Mouse (Mus musculus): ENCODE measurements around the gene Yars. TPM values are rescaled to one million over a fixed set of nuclear protein-coding genes. Genes with fewer than 3 reads are reported as not detected.
A peak's percentile ranks its signal among the peaks of the same experiment; 100 is the strongest.

Gene Yars
- polyA plus RNA-seq, 1 experiment from 2014 or later: 108 TPM

GRCm38 (mm10) chr4:129235147-129235546 is 45.6 kb downstream of the Yars start:
- Histone ChIP-seq H3K4me2 (replicated peaks) (no peak overlapping the region), H3K36me3 (no peaks in the 10 kb centered on the region), H3K27ac (replicated peaks) (no peak overlapping the region), H3K4me1 (peaks cover 34% of the 10 kb centered on the region), H3K27me3 (peaks cover 3% of the 10 kb centered on the region; the same call in 1 of the 2 replicates), H3K9me3 (no peaks in the 10 kb centered on the region), H3K4me3 (no peak overlapping the region), H3K9ac (replicated peaks) (no peak overlapping the region)
- WGBS: 68% methylated on average over 3 of the region's 3 CpGs
- ATAC-seq (ENCODE audit: low FRiP score, low read depth): no peak

- Histone ChIP-seq H3K4me2 (replicated peaks) (no peak overlapping the region), H3K4me1 (peaks cover 34% of the 10 kb centered on the region), H3K36me3 (no peaks in the 10 kb centered on the region), H3K27me3 (peaks cover 3% of the 10 kb centered on the region; the same call in 1 of the 2 replicates), H3K4me3 (no peak overlapping the region), H3K9ac (replicated peaks) (no peak overlapping the region), H3K9me3 (no peaks in the 10 kb centered on the region), H3K27ac (replicated peaks) (no peak overlapping the region)
- ATAC-seq (ENCODE audit: low FRiP score, low read depth): no peak
- WGBS: 77% methylated on average over 8 of the region's 8 CpGs
These were observed 46.8 kb downstream of the Yars start for GRCm38 (mm10) chr4:129236236-129236813.

- no peaks in the 10 kb centered on the region for H3K36me3 ChIP-seq
- peaks cover 44% of the 10 kb centered on the region for H3K4me1 ChIP-seq
- no peak for ATAC-seq (ENCODE audit: low FRiP score, low read depth)
- H3K4me3 ChIP-seq: peak overlapping the region; percentile 78
- no peaks in the 10 kb centered on the region for H3K9me3 ChIP-seq
- H3K27me3 ChIP-seq: peaks cover 3% of the 10 kb centered on the region; the same call in 1 of the 2 replicates
- peak overlapping the region; percentile 89 for H3K4me2 ChIP-seq (replicated peaks)
- 4% methylated on average over 21 of the region's 21 CpGs for WGBS
- H3K27ac ChIP-seq (replicated peaks): no peak overlapping the region
- peak overlapping the region; percentile 75 for H3K9ac ChIP-seq (replicated peaks)
These were observed 48.4 kb downstream of the Yars start for GRCm38 (mm10) chr4:129237843-129238441.

- ATAC-seq (ENCODE audit: low FRiP score, low read depth): peak; percentile 66
- Histone ChIP-seq H3K9ac (replicated peaks) (peak overlapping the region; percentile 75), H3K4me1 (peaks cover 47% of the 10 kb centered on the region), H3K27me3 (peaks cover 3% of the 10 kb centered on the region; the same call in 1 of the 2 replicates), H3K27ac (replicated peaks) (peak overlapping the region; percentile 40; the same call in 1 of the 2 replicates), H3K4me3 (peak overlapping the region; percentile 78), H3K9me3 (no peaks in the 10 kb centered on the region), H3K36me3 (no peaks in the 10 kb centered on the region), H3K4me2 (replicated peaks) (peak overlapping the region; percentile 89)
- WGBS: under 1% methylated on average over 22 of the region's 23 CpGs
These were observed 49.0 kb downstream of the Yars start for GRCm38 (mm10) chr4:129238579-129239016.

- peak; percentile 88 for ATAC-seq (ENCODE audit: low FRiP score, low read depth)
- peak overlapping the region; percentile 78 for H3K4me3 ChIP-seq
- peak overlapping the region; percentile 40; the same call in 1 of the 2 replicates for H3K27ac ChIP-seq (replicated peaks)
- H3K4me2 ChIP-seq (replicated peaks): peak overlapping the region; percentile 89
- peaks cover 3% of the 10 kb centered on the region; the same call in 1 of the 2 replicates for H3K27me3 ChIP-seq
- WGBS: under 1% methylated on average over 21 of the region's 29 CpGs
- no peaks in the 10 kb centered on the region for H3K36me3 ChIP-seq
- no peaks in the 10 kb centered on the region for H3K9me3 ChIP-seq
- H3K4me1 ChIP-seq: peaks cover 47% of the 10 kb centered on the region
- H3K9ac ChIP-seq (replicated peaks): peak overlapping the region; percentile 75
These were observed 49.5 kb downstream of the Yars start for GRCm38 (mm10) chr4:129239075-129239474.

GRCm38 (mm10) chr4:129241898-129242297 is 52.3 kb downstream of the Yars start:
- Histone ChIP-seq H3K27ac (replicated peaks) (peak overlapping the region; percentile 49; the same call in 1 of the 2 replicates), H3K9me3 (no peaks in the 10 kb centered on the region), H3K4me2 (replicated peaks) (no peak overlapping the region), H3K4me3 (no peak overlapping the region), H3K4me1 (peaks cover 48% of the 10 kb centered on the region), H3K9ac (replicated peaks) (0 out of 2 replicates have a peak overlapping the region, but pooled peaks have one; percentile 34), H3K36me3 (no peaks in the 10 kb centered on the region), H3K27me3 (peaks cover 30% of the 10 kb centered on the region)
- ATAC-seq (ENCODE audit: low FRiP score, low read depth): no peak
- 15% methylated on average over 6 of the region's 7 CpGs for WGBS

GRCm38 (mm10) chr4:129242327-129242726 is 52.8 kb downstream of the Yars start:
- Histone ChIP-seq H3K27me3 (peaks cover 34% of the 10 kb centered on the region), H3K9me3 (no peaks in the 10 kb centered on the region), H3K36me3 (no peaks in the 10 kb centered on the region), H3K4me2 (replicated peaks) (no peak overlapping the region), H3K27ac (replicated peaks) (peak overlapping the region; percentile 49; the same call in 1 of the 2 replicates), H3K4me3 (no peak overlapping the region), H3K9ac (replicated peaks) (peak overlapping the region; percentile 29; the same call in 1 of the 2 replicates), H3K4me1 (peaks cover 44% of the 10 kb centered on the region)
- no peak for ATAC-seq (ENCODE audit: low FRiP score, low read depth)
- WGBS: 34% methylated on average over 4 of the region's 4 CpGs

GRCm38 (mm10) chr4:129242761-129243160 is 53.2 kb downstream of the Yars start:
- WGBS: 22% methylated on average over 4 of the region's 4 CpGs
- Histone ChIP-seq H3K36me3 (no peaks in the 10 kb centered on the region), H3K27me3 (peaks cover 39% of the 10 kb centered on the region), H3K4me3 (no peak overlapping the region), H3K9ac (replicated peaks) (no peak overlapping the region), H3K27ac (replicated peaks) (no peak overlapping the region), H3K4me2 (replicated peaks) (no peak overlapping the region), H3K9me3 (no peaks in the 10 kb centered on the region), H3K4me1 (peaks cover 41% of the 10 kb centered on the region)
- no peak for ATAC-seq (ENCODE audit: low FRiP score, low read depth)

- ATAC-seq (ENCODE audit: low FRiP score, low read depth): no peak
- Histone ChIP-seq H3K9me3 (no peaks in the 10 kb centered on the region), H3K9ac (replicated peaks) (no peak overlapping the region), H3K27ac (replicated peaks) (no peak overlapping the region), H3K36me3 (no peaks in the 10 kb centered on the region), H3K27me3 (peaks cover 56% of the 10 kb centered on the region), H3K4me1 (peaks cover 38% of the 10 kb centered on the region), H3K4me2 (replicated peaks) (no peak overlapping the region), H3K4me3 (no peak overlapping the region)
- 57% methylated on average over 4 of the region's 4 CpGs for WGBS
These were observed 55.2 kb downstream of the Yars start for GRCm38 (mm10) chr4:129244802-129245201.

GRCm38 (mm10) chr4:129246360-129247301 is 57.1 kb downstream of the Yars start:
- peaks cover 43% of the 10 kb centered on the region for H3K4me1 ChIP-seq
- WGBS: 33% methylated on average over 15 of the region's 15 CpGs

GRCm38 (mm10) chr4:129247381-129248242 is 58.1 kb downstream of the Yars start:
- Histone ChIP-seq H3K9ac (replicated peaks) (peak overlapping the region; percentile 54), H3K27ac (replicated peaks) (no peak overlapping the region), H3K4me1 (peaks cover 38% of the 10 kb centered on the region), H3K4me2 (replicated peaks) (peak overlapping the region; percentile 87), H3K9me3 (no peaks in the 10 kb centered on the region), H3K36me3 (no peaks in the 10 kb centered on the region), H3K4me3 (peak overlapping the region; percentile 52), H3K27me3 (peaks cover 73% of the 10 kb centered on the region)
- 11% methylated on average over 24 of the region's 24 CpGs for WGBS
- no peak for ATAC-seq (ENCODE audit: low FRiP score, low read depth)

More at GRCm38 (mm10) chr4:129246360-129247301, 57.1 kb downstream of the Yars start:
- Histone ChIP-seq H3K9ac (replicated peaks) (no peak overlapping the region), H3K4me2 (replicated peaks) (no peak overlapping the region), H3K9me3 (no peaks in the 10 kb centered on the region), H3K27me3 (peaks cover 73% of the 10 kb centered on the region), H3K36me3 (no peaks in the 10 kb centered on the region), H3K27ac (replicated peaks) (no peak overlapping the region), H3K4me3 (no peak overlapping the region)
- ATAC-seq (ENCODE audit: low FRiP score, low read depth): no peak

All from midbrain, embryonic 12.5 days (tissue).